Mouse (Mus musculus) erythroblast, embryonic 14.5 days (primary cell): ENCODE data around the gene Eif1b. TPM values are rescaled to one million over a fixed set of nuclear protein-coding genes. Genes with fewer than 3 reads are reported as not detected.
"Not testable (repeated sequence)": the region's sequence is repeated elsewhere in the genome, so short reads cannot be mapped to it uniquely, and the experiment has no call there.

Experiments
- H3K27me3 ChIP-seq: 2 replicates; pipeline ENCODE4 v1.6.1; 2012; ENCODE audit warnings: inconsistent platforms; ENCODE audit not compliant: control insufficient read depth
- H3K36me3 ChIP-seq: 2 replicates; pipeline ENCODE4 v1.6.1; 2012; ENCODE audit warnings: mild to moderate bottlenecking, inconsistent platforms; ENCODE audit not compliant: control insufficient read depth
- H3K4me1 ChIP-seq: 2 replicates; pipeline ENCODE4 v1.6.1; 2012; ENCODE audit warnings: inconsistent platforms; ENCODE audit not compliant: control insufficient read depth
- H3K4me3 ChIP-seq: replicated peaks from 2 replicates; pipeline ENCODE3; 2012; ENCODE audit warnings: moderate library complexity, mild to moderate bottlenecking, inconsistent platforms
- H3K9me3 ChIP-seq: 2 replicates; pipeline ENCODE4 v1.6.1; 2012; ENCODE audit warnings: low read length, inconsistent platforms, mixed read lengths; ENCODE audit not compliant: control insufficient read depth
- GATA1 ChIP-seq: IDR thresholded peaks from 2 replicates; pipeline ENCODE4 v1.6.1; 2012; ENCODE audit warnings: low read length, inconsistent platforms, mixed read lengths
- TAL1 ChIP-seq: IDR thresholded peaks from 3 replicates; pipeline ENCODE4 v1.6.1; 2012; ENCODE audit warnings: low read length, inconsistent platforms, mixed read lengths
- polyA plus RNA-seq: library from polyadenylated mRNA; stranded (reverse); fragments of >175 nt; gene quantifications from 2 replicates; pipeline ENCODE4 v1.2.3, GENCODE M21; 2012

Gene Eif1b
- polyA plus RNA-seq, 1 experiment: 11.5 TPM

GRCm38 (mm10) chr9:120532691-120533090 lies 40.7 kb downstream of the Eif1b start:
- Histone ChIP-seq H3K27me3 (no peaks in the 10 kb centered on the region; the same call in 1 of the 2 replicates), H3K4me3 (no peak overlapping the region), H3K4me1 (no peaks in the 10 kb centered on the region), H3K36me3 (no peaks in the 10 kb centered on the region), H3K9me3 (peaks cover 2% of the 10 kb centered on the region; the same call in 1 of the 2 replicates)
- no peak for TF ChIP-seq GATA1
- TF ChIP-seq TAL1: no peak

GRCm38 (mm10) chr9:120533446-120533950 lies 41.5 kb downstream of the Eif1b start:
- H3K4me3 ChIP-seq, H3K27me3 ChIP-seq, H3K36me3 ChIP-seq, H3K9me3 ChIP-seq, H3K4me1 ChIP-seq: not testable (repeated sequence)

GRCm38 (mm10) chr9:120539662-120540251 lies 47.7 kb downstream of the Eif1b start, which contains the start of gene Entpd3:
Gene Entpd3, plus strand, starts transcription at chr9:120539818.
- Histone ChIP-seq H3K4me3 (peak within 1 kb of the TSS; percentile 8), H3K27me3 (peaks cover 41% of the 10 kb centered on the region), H3K36me3 (no peaks in the 10 kb centered on the region), H3K4me1 (peaks cover 3% of the 10 kb centered on the region), H3K9me3 (no peaks in the 10 kb centered on the region)
- no peak for TF ChIP-seq TAL1
- TF ChIP-seq GATA1: no peak

GRCm38 (mm10) chr9:120541411-120541810 lies 49.4 kb downstream of the Eif1b start:
- H3K36me3 ChIP-seq: no peaks in the 10 kb centered on the region
- TF ChIP-seq TAL1 (no peak), GATA1 (no peak)
- H3K9me3 ChIP-seq: no peaks in the 10 kb centered on the region
- H3K4me3 ChIP-seq: no peak overlapping the region
- peaks cover 41% of the 10 kb centered on the region for H3K27me3 ChIP-seq
- H3K4me1 ChIP-seq: peaks cover 3% of the 10 kb centered on the region

GRCm38 (mm10) chr9:120542241-120542640 lies 50.2 kb downstream of the Eif1b start:
- H3K4me1 ChIP-seq: peaks cover 3% of the 10 kb centered on the region
- TF ChIP-seq TAL1 (no peak), GATA1 (no peak)
- peaks cover 41% of the 10 kb centered on the region for H3K27me3 ChIP-seq
- no peak overlapping the region for H3K4me3 ChIP-seq
- no peaks in the 10 kb centered on the region for H3K9me3 ChIP-seq
- H3K36me3 ChIP-seq: no peaks in the 10 kb centered on the region

Other genes starting within 250 kb of the Eif1b start
- gene Myrip, start 190.7 kb upstream of the Eif1b start, polyA plus RNA-seq: not detected in 2 replicates
- 0.03 TPM in 1 of 2 replicates, not detected in the other for gene Entpd3, start 47.6 kb downstream of the Eif1b start, polyA plus RNA-seq
- gene Rpl14, start 79.2 kb downstream of the Eif1b start, polyA plus RNA-seq: 124 and 135 TPM in 2 replicates